Mouse (Mus musculus) fat pad, adult 2 months (tissue): ENCODE results near the gene Padi6.

Experiments
- DNase-seq: peaks from one replicate; pipeline ENCODE4 v3.0.0-alpha.2; 2011; ENCODE audit warnings: low read depth, low spot score; ENCODE audit errors: extremely low read depth

The Padi6 gene

DNA sequence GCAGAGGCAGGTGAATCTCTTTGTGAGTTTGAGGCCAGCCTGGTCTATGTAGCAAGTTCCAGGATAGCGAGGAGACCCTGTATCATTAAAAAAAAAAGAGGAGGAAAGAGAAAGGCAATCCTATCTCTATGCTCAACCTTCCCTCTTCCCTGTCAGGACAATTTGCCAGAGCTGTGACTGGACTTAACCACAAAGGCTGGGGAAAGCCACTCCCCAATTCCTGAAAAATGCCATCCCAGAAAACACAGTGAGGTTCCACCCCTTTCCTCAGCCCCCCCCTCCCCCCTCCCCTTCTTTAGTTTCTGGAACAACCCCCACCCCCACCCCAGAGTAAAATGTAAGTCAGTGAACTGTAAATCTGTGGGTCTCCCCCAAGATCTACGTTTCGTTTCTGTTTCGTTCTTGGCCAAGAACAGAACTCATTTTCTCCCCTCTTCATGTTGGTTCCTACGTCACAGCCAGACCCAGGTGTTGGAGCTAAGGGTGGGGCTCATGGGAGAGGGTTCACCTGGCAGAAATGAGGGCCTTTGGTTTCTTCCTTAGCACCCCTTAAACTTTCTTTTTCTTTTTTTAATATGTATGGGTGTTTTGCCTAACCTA, 53.5 kb downstream of the Padi6 start:
- no peak for DNase-seq

- DNase-seq: no peak
Measured at GRCm38 (mm10) chr4:140688044-140688825, 54.2 kb downstream of the Padi6 start.

GRCm38 (mm10) chr4:140684881-140685303, 57.6 kb downstream of the Padi6 start:
- no peak for DNase-seq

DNA sequence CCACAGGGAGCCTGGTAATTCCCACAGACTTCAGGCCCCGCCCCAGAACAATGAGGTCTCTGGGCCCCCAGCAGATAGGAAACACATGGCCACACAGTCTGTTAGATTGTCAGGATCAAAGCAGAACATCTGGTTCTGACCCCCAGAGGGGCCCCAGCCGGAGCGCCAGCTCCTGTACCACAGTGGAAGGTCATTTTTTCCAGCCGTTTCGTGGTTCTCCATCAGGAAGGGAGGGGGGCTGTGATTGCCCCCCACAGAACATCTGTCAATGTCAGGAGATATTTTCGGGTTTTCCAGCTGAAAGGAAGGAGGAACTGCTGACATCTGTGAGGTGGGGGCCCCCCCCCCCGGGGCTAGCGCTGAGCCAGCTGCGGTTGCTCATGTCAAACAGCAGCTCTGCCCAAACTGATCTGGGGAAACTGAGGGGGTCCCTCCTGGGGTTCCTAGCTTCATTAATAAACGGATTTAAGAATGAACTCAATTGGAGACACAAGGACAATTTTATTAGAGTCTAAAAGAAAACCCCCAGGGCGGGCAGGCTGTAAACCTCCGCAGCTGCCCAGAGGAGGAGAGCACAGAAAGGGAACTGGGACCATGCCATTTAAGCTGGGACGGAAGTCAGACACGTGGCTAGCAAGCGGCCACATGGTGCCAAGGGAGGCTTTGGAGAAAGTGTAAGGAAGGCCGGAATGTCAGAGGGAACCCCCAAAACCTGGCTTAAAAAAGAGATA, 58.1 kb downstream of the Padi6 start:
- no peak for DNase-seq

DNA sequence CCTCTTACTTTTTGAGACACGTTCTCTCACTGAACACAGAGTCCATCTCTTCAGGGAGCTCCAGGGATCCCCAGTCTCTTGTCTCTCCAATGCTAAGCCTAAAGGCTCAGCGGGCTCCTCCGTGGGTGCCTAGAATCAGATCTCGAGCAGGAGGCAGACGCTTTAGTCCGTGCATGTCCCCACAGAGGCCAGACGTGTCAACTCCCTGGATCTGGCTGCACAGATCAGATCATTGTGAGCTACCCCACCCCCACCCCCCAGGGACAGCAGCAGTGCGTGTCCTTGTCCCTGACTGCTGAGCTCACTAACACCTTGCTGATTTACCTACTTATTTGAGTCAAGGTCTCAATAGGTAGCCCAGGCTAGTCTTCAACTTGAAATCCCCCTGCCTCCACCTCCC, 58.8 kb downstream of the Padi6 start:
- no peak for DNase-seq

DNA sequence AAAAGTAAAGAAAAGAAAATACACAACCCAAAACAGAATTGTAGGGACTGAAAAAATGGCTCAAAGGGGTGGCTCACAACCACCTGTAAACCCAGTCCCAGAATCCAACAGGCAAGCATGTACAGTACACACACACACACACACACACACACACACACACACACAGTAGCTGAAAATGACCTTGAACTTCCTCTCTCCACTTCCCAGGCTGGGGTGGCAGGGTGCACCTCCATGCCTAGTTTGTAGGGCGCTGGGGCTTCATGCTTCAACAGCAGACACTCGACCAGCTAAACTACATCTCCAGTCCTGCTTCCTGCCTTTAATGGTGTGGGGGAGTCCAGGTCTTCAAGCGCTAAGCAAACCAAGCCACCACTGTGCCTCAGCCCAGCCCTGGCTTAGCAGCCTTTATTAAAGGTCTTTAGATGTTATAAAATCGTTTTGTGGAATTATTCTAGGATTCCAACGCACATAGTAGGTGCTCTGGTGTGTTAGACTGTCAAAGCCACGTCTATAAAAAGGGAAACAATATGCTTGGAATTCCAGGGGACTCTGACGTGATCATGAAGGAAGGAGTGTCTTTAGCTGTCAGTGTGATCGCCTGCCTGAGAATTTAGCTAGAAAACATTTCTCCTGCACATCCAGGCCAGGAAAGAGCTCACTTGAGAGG, 61.6 kb downstream of the Padi6 start:
- no peak for DNase-seq

DNA sequence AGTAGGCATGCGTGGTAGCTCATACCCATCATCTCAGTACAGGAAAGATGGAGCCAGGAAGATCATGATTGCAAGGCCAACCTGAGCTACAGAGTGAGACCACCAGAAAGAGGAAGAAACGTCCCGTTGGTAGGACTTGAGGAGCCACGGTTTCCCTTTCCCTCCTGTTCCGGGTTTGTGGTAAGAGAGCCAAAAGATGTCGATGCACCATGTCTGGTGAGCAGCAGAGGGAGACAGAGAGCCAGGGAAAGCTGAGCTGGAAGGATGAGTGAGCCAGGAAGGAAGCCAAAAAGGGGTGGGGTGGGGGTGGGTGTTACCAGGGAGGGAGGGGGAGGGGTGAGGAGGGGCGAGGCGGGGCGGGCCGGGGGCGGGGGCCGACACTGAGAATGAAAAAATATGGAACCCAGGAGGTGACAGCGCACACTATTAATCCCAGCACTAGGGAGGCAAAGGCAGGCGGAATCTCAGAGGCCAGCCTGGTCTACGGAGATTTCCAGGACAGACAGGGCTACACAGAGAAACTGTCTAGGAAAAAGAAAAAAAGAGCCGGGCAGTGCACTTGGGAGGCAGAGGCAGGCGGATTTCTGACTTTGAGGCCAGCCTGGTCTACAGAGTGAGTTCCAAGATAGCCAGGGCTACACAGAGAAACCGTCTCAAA, 62.6 kb downstream of the Padi6 start:
- no peak for DNase-seq

- no peak for DNase-seq
Measured at GRCm38 (mm10) chr4:140679038-140679437, 63.4 kb downstream of the Padi6 start.
